Mouse (Mus musculus): Measurements from ENCODE around the gene Abcd3. TPM values are rescaled to one million over a fixed set of nuclear protein-coding genes. Genes with fewer than 3 reads are reported as not detected.
"Not testable (repeated sequence)": the region's sequence is repeated elsewhere in the genome, so short reads cannot be mapped to it uniquely, and the experiment has no call there.

Abcd3 gene
- polyA plus RNA-seq, 1 experiment from 2014 or later = 60.4 TPM

DNA sequence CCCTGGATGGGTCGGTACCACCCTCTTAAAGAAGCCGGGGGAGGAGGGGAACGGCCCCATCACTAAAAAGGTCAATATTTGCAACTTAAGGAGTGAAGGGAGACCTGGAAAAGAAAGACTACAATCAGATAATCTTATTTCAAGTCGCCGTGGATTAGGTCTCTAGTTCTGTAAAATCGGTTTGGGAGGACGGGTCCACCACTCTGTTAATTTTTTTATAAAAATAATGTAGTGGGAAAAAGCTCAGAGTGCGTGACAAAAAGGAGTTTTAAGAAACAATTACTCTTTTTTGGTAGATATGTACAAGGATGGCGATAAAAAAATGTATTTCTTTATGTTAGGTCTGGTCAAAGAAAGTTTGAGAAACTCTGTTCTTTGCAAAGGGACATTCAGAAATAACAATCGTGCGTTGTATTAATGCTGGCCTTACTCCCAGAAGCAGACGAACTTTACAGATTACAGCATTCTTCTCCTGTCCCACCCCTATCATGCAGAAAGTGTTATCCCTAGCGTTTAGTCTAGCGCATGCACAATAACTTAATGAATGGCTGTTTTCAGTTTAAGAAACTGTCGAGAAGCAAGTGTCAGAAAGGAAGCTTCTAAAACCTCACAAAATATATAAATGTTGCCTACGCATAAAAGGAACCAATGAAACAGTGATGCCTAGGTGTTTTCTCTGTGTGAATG lies 590 bp upstream of the Abcd3 start:
- Histone ChIP-seq H3K9ac (peak overlapping the region; percentile 92), H3K27me3 (no peaks in the 10 kb centered on the region), H3K4me3 (peak overlapping the region; percentile 76), H3K27ac (peak overlapping the region; percentile 99), H3K36me3 (no peaks in the 10 kb centered on the region), H3K4me2 (peak overlapping the region; percentile 70), H3K4me1 (peaks cover 28% of the 10 kb centered on the region), H3K9me3 (no peaks in the 10 kb centered on the region)
- ATAC-seq (ENCODE audit: insufficient number of reproducible peaks, insufficient read depth, low FRiP score, low TSS enrichment, low read depth) = no peak
- WGBS = 15% methylated on average over 16 of the region's 16 CpGs

- H3K4me1 ChIP-seq = peaks cover 25% of the 10 kb centered on the region
- ATAC-seq (ENCODE audit: insufficient number of reproducible peaks, insufficient read depth, low FRiP score, low TSS enrichment, low read depth) = no peak
- no peaks in the 10 kb centered on the region for H3K27me3 ChIP-seq
- peak overlapping the region; percentile 99 for H3K27ac ChIP-seq
- peak overlapping the region; percentile 70 for H3K4me2 ChIP-seq
- H3K9ac ChIP-seq = peak overlapping the region; percentile 92
- no peaks in the 10 kb centered on the region for H3K9me3 ChIP-seq
- H3K4me3 ChIP-seq = peak overlapping the region; percentile 76
- no peaks in the 10 kb centered on the region for H3K36me3 ChIP-seq
- under 1% methylated on average over 28 of the region's 28 CpGs for WGBS
Observed at GRCm38 (mm10) chr3:121814413-121814864, 663 bp downstream of the Abcd3 start.

GRCm38 (mm10) chr3:121813834-121814233 lies 1.3 kb downstream of the Abcd3 start:
- H3K4me3 ChIP-seq = peak overlapping the region; percentile 76
- no peaks in the 10 kb centered on the region for H3K9me3 ChIP-seq
- 73% methylated on average over 5 of the region's 5 CpGs for WGBS
- ATAC-seq (ENCODE audit: insufficient number of reproducible peaks, insufficient read depth, low FRiP score, low TSS enrichment, low read depth) = no peak
- peak overlapping the region; percentile 92 for H3K9ac ChIP-seq
- H3K27me3 ChIP-seq = no peaks in the 10 kb centered on the region
- H3K4me2 ChIP-seq = peak overlapping the region; percentile 70
- no peaks in the 10 kb centered on the region for H3K36me3 ChIP-seq
- no peak overlapping the region for H3K27ac ChIP-seq
- H3K4me1 ChIP-seq = peaks cover 25% of the 10 kb centered on the region

DNA sequence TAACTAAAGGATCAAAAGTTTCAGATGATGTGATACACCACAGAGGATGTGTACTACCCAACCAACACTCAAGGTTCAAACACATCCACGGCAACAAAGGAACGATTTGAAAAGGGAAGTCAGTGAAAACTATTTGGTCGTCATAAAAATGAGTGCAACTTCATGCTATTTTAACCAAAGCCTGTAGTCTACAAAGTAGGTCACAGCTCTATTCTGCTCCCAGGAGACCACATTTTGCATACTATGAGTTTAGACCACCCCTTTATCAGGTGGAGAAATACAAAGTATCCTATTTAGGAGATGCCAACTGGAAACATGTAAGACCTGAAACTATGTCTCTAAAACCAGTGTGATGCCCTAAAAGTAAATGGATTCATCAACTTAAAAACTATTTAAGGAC lies 6.9 kb downstream of the Abcd3 start:
- no peaks in the 10 kb centered on the region for H3K27me3 ChIP-seq
- ATAC-seq (ENCODE audit: insufficient number of reproducible peaks, insufficient read depth, low FRiP score, low TSS enrichment, low read depth) = no peak
- no peak overlapping the region for H3K9ac ChIP-seq
- H3K4me3 ChIP-seq = no peak overlapping the region
- peaks cover 14% of the 10 kb centered on the region for H3K4me1 ChIP-seq
- peaks cover 7% of the 10 kb centered on the region; the same call in 1 of the 2 replicates for H3K36me3 ChIP-seq
- H3K9me3 ChIP-seq = no peaks in the 10 kb centered on the region
- 88% methylated on average over 3 of the region's 3 CpGs for WGBS
- no peak overlapping the region for H3K4me2 ChIP-seq
- H3K27ac ChIP-seq = no peak overlapping the region

DNA sequence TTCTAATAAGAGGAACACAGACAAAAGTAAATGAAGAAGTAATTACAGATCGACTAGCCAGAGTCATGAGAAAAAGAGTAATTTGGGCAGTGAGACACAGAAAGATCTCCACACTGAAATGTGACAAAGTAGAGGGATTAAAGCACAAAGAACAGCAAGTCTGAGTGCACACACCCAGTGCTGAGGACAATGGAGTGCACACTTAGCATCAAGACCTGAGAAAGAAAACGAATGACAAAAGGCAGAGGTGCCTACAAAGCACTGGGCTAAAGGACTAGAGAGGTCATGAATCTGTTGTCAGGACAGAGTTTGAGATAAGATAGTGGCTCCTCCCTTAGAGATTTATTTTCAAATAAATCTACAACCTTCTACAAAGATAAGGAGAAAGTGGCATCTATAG lies 20.9 kb downstream of the Abcd3 start:
- H3K4me2 ChIP-seq = no peak overlapping the region
- H3K4me1 ChIP-seq = no peaks in the 10 kb centered on the region; the same call in 1 of the 2 replicates
- H3K9me3 ChIP-seq = no peaks in the 10 kb centered on the region
- H3K36me3 ChIP-seq = peaks cover 12% of the 10 kb centered on the region
- WGBS = 60% methylated on average over 2 of the region's 2 CpGs
- H3K27me3 ChIP-seq = no peaks in the 10 kb centered on the region
- no peak overlapping the region for H3K9ac ChIP-seq
- no peak overlapping the region for H3K4me3 ChIP-seq
- ATAC-seq (ENCODE audit: insufficient number of reproducible peaks, insufficient read depth, low FRiP score, low TSS enrichment, low read depth) = no peak
- H3K27ac ChIP-seq = no peak overlapping the region

DNA sequence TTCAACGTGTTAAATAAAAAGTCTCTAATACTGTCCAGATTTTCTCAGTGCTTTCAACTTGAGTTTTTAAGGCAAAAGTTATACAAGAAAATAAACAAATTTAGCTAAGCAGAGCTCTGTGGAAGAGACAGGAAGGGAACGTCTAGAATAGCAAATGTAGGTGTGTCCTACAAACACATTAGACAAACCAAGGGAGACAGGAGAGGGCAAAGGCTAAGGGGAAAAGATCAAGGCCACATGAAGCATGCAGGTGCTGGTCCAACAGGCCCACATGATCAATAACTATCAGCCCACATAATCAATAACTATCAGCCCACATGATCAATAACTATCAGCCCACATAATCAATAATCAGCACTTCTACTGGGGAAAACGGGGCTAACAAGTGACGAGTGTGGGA lies 22.9 kb downstream of the Abcd3 start:
- no peaks in the 10 kb centered on the region for H3K27me3 ChIP-seq
- no peak for ATAC-seq (ENCODE audit: insufficient number of reproducible peaks, insufficient read depth, low FRiP score, low TSS enrichment, low read depth)
- H3K27ac ChIP-seq = no peak overlapping the region
- H3K4me3 ChIP-seq = no peak overlapping the region
- H3K4me1 ChIP-seq = no peaks in the 10 kb centered on the region
- H3K9ac ChIP-seq = no peak overlapping the region
- H3K9me3 ChIP-seq = no peaks in the 10 kb centered on the region
- 74% methylated on average over 4 of the region's 4 CpGs for WGBS
- no peak overlapping the region for H3K4me2 ChIP-seq
- H3K36me3 ChIP-seq = peaks cover 16% of the 10 kb centered on the region

DNA sequence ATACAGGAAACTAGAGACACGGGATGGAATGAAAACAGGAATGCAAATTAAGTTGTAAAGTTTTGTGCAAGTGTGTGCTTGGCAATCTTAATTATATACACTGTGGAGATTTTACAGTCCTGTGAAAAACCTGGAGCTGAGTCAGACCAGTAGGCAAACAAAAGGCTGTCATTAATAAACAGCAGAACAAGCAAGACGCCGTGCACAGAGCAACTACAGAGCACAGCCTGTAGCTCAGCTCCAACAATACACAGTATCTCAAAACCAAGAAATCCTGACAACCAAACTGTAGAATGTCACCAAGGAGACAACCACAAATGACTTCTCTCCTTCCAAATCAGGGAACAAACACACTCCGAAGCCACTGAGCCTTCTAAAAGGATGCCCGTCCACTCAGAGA lies 24.7 kb downstream of the Abcd3 start:
- no peak overlapping the region for H3K4me2 ChIP-seq
- WGBS = 75% methylated on average over 5 of the region's 5 CpGs

DNA sequence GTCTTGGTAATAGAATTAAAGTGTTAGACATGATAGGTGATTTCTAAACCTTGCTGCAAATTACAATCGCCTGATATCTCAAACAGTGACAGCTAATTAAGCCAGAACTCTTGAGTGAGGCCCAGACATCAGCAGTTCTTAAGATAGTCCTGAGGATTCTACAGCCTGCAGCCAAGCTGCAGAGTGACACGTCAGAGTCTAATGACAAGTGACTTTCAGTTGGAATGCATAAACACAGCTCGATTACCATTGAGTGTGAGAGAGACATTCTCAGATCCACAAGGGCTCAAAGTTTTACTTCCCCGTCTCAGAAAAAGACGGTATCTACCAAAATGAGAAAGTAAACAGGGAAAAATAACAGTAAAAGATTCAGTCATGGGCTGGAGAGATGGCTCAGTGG lies 25.3 kb downstream of the Abcd3 start:
- H3K4me3 ChIP-seq = no peak overlapping the region
- 71% methylated on average over 5 of the region's 5 CpGs for WGBS

More for the DNA sequence above, 24.7 kb downstream of the Abcd3 start:
- H3K9me3 ChIP-seq = no peaks in the 10 kb centered on the region
- no peaks in the 10 kb centered on the region for H3K4me1 ChIP-seq
- H3K27me3 ChIP-seq = no peaks in the 10 kb centered on the region
- H3K36me3 ChIP-seq = peaks cover 16% of the 10 kb centered on the region
- no peak overlapping the region for H3K27ac ChIP-seq
- no peak overlapping the region for H3K9ac ChIP-seq
- H3K4me3 ChIP-seq = no peak overlapping the region
- ATAC-seq (ENCODE audit: insufficient number of reproducible peaks, insufficient read depth, low FRiP score, low TSS enrichment, low read depth) = no peak

GRCm38 (mm10) chr3:121783020-121783419 lies 32.1 kb downstream of the Abcd3 start:
- Histone ChIP-seq H3K4me3 (no peak overlapping the region), H3K36me3 (0 out of 2 replicates have a peak, but pooled peaks cover 16% of the 10 kb centered on the region), H3K4me2 (no peak overlapping the region), H3K27ac (no peak overlapping the region), H3K27me3 (no peaks in the 10 kb centered on the region), H3K4me1 (peaks cover 7% of the 10 kb centered on the region), H3K9me3 (no peaks in the 10 kb centered on the region), H3K9ac (no peak overlapping the region)
- 82% methylated on average over 6 of the region's 6 CpGs for WGBS
- no peak for ATAC-seq (ENCODE audit: insufficient number of reproducible peaks, insufficient read depth, low FRiP score, low TSS enrichment, low read depth)

More for the DNA sequence above, 25.3 kb downstream of the Abcd3 start:
- Histone ChIP-seq H3K9ac (no peak overlapping the region), H3K27me3 (no peaks in the 10 kb centered on the region), H3K4me1 (no peaks in the 10 kb centered on the region), H3K36me3 (peaks cover 16% of the 10 kb centered on the region), H3K9me3 (no peaks in the 10 kb centered on the region), H3K27ac (no peak overlapping the region), H3K4me2 (no peak overlapping the region)
- ATAC-seq (ENCODE audit: insufficient number of reproducible peaks, insufficient read depth, low FRiP score, low TSS enrichment, low read depth) = no peak

- no peaks in the 10 kb centered on the region for H3K9me3 ChIP-seq
- H3K9ac ChIP-seq = no peak overlapping the region
- H3K4me2 ChIP-seq = no peak overlapping the region
- H3K36me3 ChIP-seq = peaks cover 17% of the 10 kb centered on the region; the same call in 1 of the 2 replicates
- 0 out of 2 replicates have a peak overlapping the region, but pooled peaks have one; percentile 66 for H3K27ac ChIP-seq
- H3K4me1 ChIP-seq = peaks cover 13% of the 10 kb centered on the region
- ATAC-seq (ENCODE audit: insufficient number of reproducible peaks, insufficient read depth, low FRiP score, low TSS enrichment, low read depth) = peak; percentile 78; the same call in 1 of the 2 replicates
- H3K27me3 ChIP-seq = no peaks in the 10 kb centered on the region
- H3K4me3 ChIP-seq = no peak overlapping the region
- 24% methylated on average over 7 of the region's 7 CpGs for WGBS
Observed at GRCm38 (mm10) chr3:121777943-121778342, 37.2 kb downstream of the Abcd3 start.

GRCm38 (mm10) chr3:121773336-121773735 lies 41.8 kb downstream of the Abcd3 start:
- ATAC-seq (ENCODE audit: insufficient number of reproducible peaks, insufficient read depth, low FRiP score, low TSS enrichment, low read depth) = not testable (repeated sequence)
- WGBS = 92% methylated on average over 4 of the region's 4 CpGs
- peaks cover 51% of the 10 kb centered on the region for H3K36me3 ChIP-seq

GRCm38 (mm10) chr3:121768770-121769169 lies 46.3 kb downstream of the Abcd3 start:
- Histone ChIP-seq H3K36me3 (peaks cover 80% of the 10 kb centered on the region), H3K27ac (no peak overlapping the region), H3K4me3 (no peak overlapping the region), H3K4me1 (no peaks in the 10 kb centered on the region), H3K27me3 (no peaks in the 10 kb centered on the region), H3K4me2 (no peak overlapping the region), H3K9me3 (no peaks in the 10 kb centered on the region), H3K9ac (no peak overlapping the region)
- WGBS = 93% methylated on average over 3 of the region's 3 CpGs
- ATAC-seq (ENCODE audit: insufficient number of reproducible peaks, insufficient read depth, low FRiP score, low TSS enrichment, low read depth) = no peak

More at GRCm38 (mm10) chr3:121773336-121773735, 41.8 kb downstream of the Abcd3 start:
- H3K4me3 ChIP-seq, H3K9me3 ChIP-seq, H3K4me2 ChIP-seq, H3K9ac ChIP-seq, H3K27ac ChIP-seq, H3K4me1 ChIP-seq, H3K27me3 ChIP-seq: not testable (repeated sequence)
